ENCODE assay signal across 8 mouse cellular contexts in genomic region chr13:109665803-109666403, GRCm38 (mm10).
DNase-seq lines count a peak whose midpoint lies in the region; ATAC-seq and TF ChIP-seq lines count a peak whose summit lies in the region.
"Had no signal": no experiment of that assay in that cellular context is flagged by ENCODE, and none has a peak within 500 bp of the region (broad histone marks: within the 10 kb centered on the region; RNA-seq: fewer than 3 reads in every experiment).

No protein-coding gene starts in this region.

- no peak for ATAC-seq in kidney, embryonic 14.5 days (ENCODE audit: low FRiP score, low TSS enrichment)
- peak; percentile 91 for ATAC-seq in erythroblast, adult 5-6 weeks (replicated peaks; ENCODE audit: low FRiP score, poor library complexity, severe bottlenecking)
- peak; percentile 96 for ATAC-seq in liver, embryonic 16.5 days (ENCODE audit: low read depth)

- 72% methylated on average over 10 of the region's 10 CpGs for WGBS in kidney, embryonic 14.5 days
- WGBS in bone marrow, adult 2 months, result 61% methylated on average over 10 of the region's 10 CpGs
- 17% methylated on average over 10 of the region's 10 CpGs for WGBS in liver, embryonic 16.5 days (ENCODE audit: insufficient replicate concordance)

- H3K27ac ChIP-seq in kidney, embryonic 14.5 days (ENCODE audit: low read depth, low read length), result 0 out of 2 replicates have a peak overlapping the region, but pooled peaks have one; percentile 7
- peak overlapping the region; percentile 77 for H3K27ac ChIP-seq in bone marrow, adult 2 months (ENCODE audit: control insufficient read depth, insufficient read depth, low read depth, low read length, poor library complexity)
- peak overlapping the region; percentile 94 for H3K27ac ChIP-seq in liver, embryonic 16.5 days (ENCODE audit: low read length)

- no peak overlapping the region for H3K4me3 ChIP-seq in kidney, embryonic 14.5 days (ENCODE audit: low read length)
- H3K4me3 ChIP-seq in bone marrow, adult 2 months (replicated peaks; ENCODE audit: control insufficient read depth, low read depth, low read length), result no peak overlapping the region
- peak overlapping the region; percentile 9; the same call in 1 of the 2 replicates for H3K4me3 ChIP-seq in liver, embryonic 16.5 days (ENCODE audit: low read depth, low read length)

- no peaks in the 10 kb centered on the region for H3K9me3 ChIP-seq in kidney, embryonic 14.5 days (ENCODE audit: control insufficient read depth, low read length)
- no peaks in the 10 kb centered on the region for H3K9me3 ChIP-seq in liver, embryonic 16.5 days (replicated peaks; ENCODE audit: control insufficient read depth, low read length)

- no peak for TF ChIP-seq CTCF in bone marrow, adult 2 months (IDR thresholded peaks at IDR 0.05; ENCODE audit: control insufficient read depth, insufficient read depth, low read length)

- H3K27me3 ChIP-seq in kidney, embryonic 14.5 days (ENCODE audit: control insufficient read depth, insufficient read depth, low read length), result no peaks in the 10 kb centered on the region
- no peaks in the 10 kb centered on the region for H3K27me3 ChIP-seq in liver, embryonic 16.5 days (ENCODE audit: control insufficient read depth, insufficient read depth, low read depth, low read length)

- no peaks in the 10 kb centered on the region for H3K36me3 ChIP-seq in kidney, embryonic 14.5 days (ENCODE audit: control insufficient read depth, insufficient read depth, low read length)
- no peaks in the 10 kb centered on the region for H3K36me3 ChIP-seq in liver, embryonic 16.5 days (ENCODE audit: control insufficient read depth, insufficient read depth)

- no peak overlapping the region for H3K4me2 ChIP-seq in kidney, embryonic 14.5 days (replicated peaks; ENCODE audit: low read depth, low read length)
- peak overlapping the region; percentile 64 for H3K4me2 ChIP-seq in liver, embryonic 16.5 days (ENCODE audit: low read depth, low read length)

- no peak for TF ChIP-seq POLR2A in bone marrow, adult 2 months (IDR thresholded peaks at IDR 0.05; ENCODE audit: borderline replicate concordance, control insufficient read depth, low read depth, low read length)

- DNase-seq in kidney, postnatal 14 days, result no peak
- no peak for DNase-seq in MN1 (ENCODE audit: low spot score)
- no peak for DNase-seq in adrenal gland, adult 18-20 months (ENCODE audit: low spot score in 2 of 2)
- DNase-seq: gastrocnemius, postnatal 25 days had no signal

- peaks cover 10% of the 10 kb centered on the region; the same call in 1 of the 2 replicates for H3K4me1 ChIP-seq in kidney, embryonic 14.5 days (ENCODE audit: control insufficient read depth, insufficient read depth, low read length)
- H3K4me1 ChIP-seq in bone marrow, adult 2 months (ENCODE audit: control insufficient read depth, insufficient read depth, low read length), result peaks cover 1% of the 10 kb centered on the region; the same call in 1 of the 2 replicates
- H3K4me1 ChIP-seq in liver, embryonic 16.5 days (ENCODE audit: control insufficient read depth, low read depth, low read length), result peaks cover 52% of the 10 kb centered on the region

- no peak overlapping the region for H3K9ac ChIP-seq in kidney, embryonic 14.5 days (ENCODE audit: low read depth, low read length)
- peak overlapping the region; percentile 58 for H3K9ac ChIP-seq in liver, embryonic 16.5 days (ENCODE audit: low read depth, low read length)

Comparison
In these comparisons a context has a peak if more than half of its experiments do, and no peak if none do; other contexts are left out.
1. H3K27ac ChIP-seq: peak in every context shown above with its lines; median percentile 94 in liver, embryonic 16.5 days; 77 in bone marrow, adult 2 months; 7 in kidney, embryonic 14.5 days.